8 mouse cellular contexts compared by ENCODE assay signal in genomic region chr9:22467371-22468169, GRCm38 (mm10). TPM values are rescaled to one million over a fixed set of nuclear protein-coding genes. Genes with fewer than 3 reads are reported as not detected.
A peak's percentile ranks its signal among the peaks of the same experiment; 100 is the strongest.
DNase-seq lines count a peak whose midpoint lies in the region; ATAC-seq and TF ChIP-seq lines count a peak whose summit lies in the region.

No protein-coding gene starts in this region.

- peak overlapping the region; percentile 66 for H3K4me2 ChIP-seq in intestine, embryonic 15.5 days (replicated peaks)
- H3K4me2 ChIP-seq in midbrain, postnatal 0 days (ENCODE audit: low read depth, low read length, poor library complexity, severe bottlenecking) = peak overlapping the region; percentile 51

- ATAC-seq in intestine, embryonic 15.5 days = peak; percentile 79
- ATAC-seq in midbrain, postnatal 0 days (ENCODE audit: low FRiP score) = peak; percentile 76

- no peaks in the 10 kb centered on the region for H3K9me3 ChIP-seq in intestine, embryonic 15.5 days
- no peaks in the 10 kb centered on the region for H3K9me3 ChIP-seq in midbrain, postnatal 0 days (ENCODE audit: low read length)

- H3K27ac ChIP-seq in intestine, embryonic 15.5 days = peak overlapping the region; percentile 88
- H3K27ac ChIP-seq in liver, adult 2 months (replicated peaks; ENCODE audit: insufficient read depth, low read depth, low read length) = peak overlapping the region; percentile 96
- peak overlapping the region; percentile 92 for H3K27ac ChIP-seq in midbrain, postnatal 0 days (ENCODE audit: low read depth, low read length)
- peak overlapping the region; percentile 92 for H3K27ac ChIP-seq in testis, adult 2 months (ENCODE audit: control insufficient read depth, insufficient read depth, low read depth, low read length)

- peaks cover 10% of the 10 kb centered on the region; the same call in 1 of the 2 replicates for H3K79me2 ChIP-seq in liver, adult 2 months (ENCODE audit: control insufficient read depth, insufficient read depth, low read length)

- TF ChIP-seq POLR2A in liver, adult 2 months (IDR thresholded peaks at IDR 0.05; ENCODE audit: extremely low read depth, insufficient read depth, low read length) = no peak
- no peak for TF ChIP-seq POLR2A in testis, adult 2 months (IDR thresholded peaks at IDR 0.05; ENCODE audit: control insufficient read depth, low read depth, low read length)

- WGBS in intestine, embryonic 15.5 days = under 1% methylated on average over 73 of the region's 73 CpGs
- WGBS in liver, adult 2 months = under 1% methylated on average over 71 of the region's 73 CpGs
- under 1% methylated on average over 69 of the region's 73 CpGs for WGBS in midbrain, postnatal 0 days

- peak; percentile 51 to 58 for DNase-seq in right cerebral cortex, postnatal 10 days (ENCODE audit: low spot score in 2 of 2)
- DNase-seq in right cerebral cortex, postnatal 36 days (ENCODE audit: low spot score in 2 of 2) = no peak
- DNase-seq in cerebellum, adult 18-20 months = peak; percentile 52 to 67
- DNase-seq in forelimb bud, embryonic 11.5 days (ENCODE audit: low read depth, low spot score) = peak; percentile 40
- DNase-seq in liver, adult 2 months (ENCODE audit: extremely low read depth, low read depth, low spot score) = peak; percentile 70
- DNase-seq in midbrain, postnatal 0 days (ENCODE audit: low spot score) = peak; percentile 47

- peak overlapping the region; percentile 88 for H3K9ac ChIP-seq in intestine, embryonic 15.5 days
- peak overlapping the region; percentile 98 for H3K9ac ChIP-seq in liver, adult 2 months (ENCODE audit: low read depth, low read length)
- H3K9ac ChIP-seq in midbrain, postnatal 0 days (replicated peaks; ENCODE audit: low read length, poor library complexity, severe bottlenecking) = peak overlapping the region; percentile 96

- peak overlapping the region; percentile 75 for H3K4me3 ChIP-seq in intestine, embryonic 15.5 days (replicated peaks)
- H3K4me3 ChIP-seq in liver, adult 2 months (ENCODE audit: insufficient read depth, low read depth, low read length) = peak overlapping the region; percentile 96
- peak overlapping the region; percentile 84 for H3K4me3 ChIP-seq in midbrain, postnatal 0 days (ENCODE audit: low read depth, low read length)
- H3K4me3 ChIP-seq in testis, adult 2 months (ENCODE audit: control insufficient read depth, low read depth, low read length) = peak overlapping the region; percentile 92

- no peak for TF ChIP-seq CTCF in liver, adult 2 months (IDR thresholded peaks at IDR 0.05; ENCODE audit: low read depth, low read length)
- TF ChIP-seq CTCF in midbrain, postnatal 0 days (IDR thresholded peaks at IDR 0.05) = no peak
- no peak for TF ChIP-seq CTCF in testis, adult 2 months (IDR thresholded peaks at IDR 0.05; ENCODE audit: control insufficient read depth, insufficient read depth, insufficient replicate concordance, low read depth, low read length)

- H3K36me3 ChIP-seq in intestine, embryonic 15.5 days = no peaks in the 10 kb centered on the region
- no peaks in the 10 kb centered on the region for H3K36me3 ChIP-seq in liver, adult 2 months (ENCODE audit: control insufficient read depth, insufficient read depth, low read length)
- H3K36me3 ChIP-seq in midbrain, postnatal 0 days (ENCODE audit: insufficient read depth, low read length) = no peaks in the 10 kb centered on the region
- H3K36me3 ChIP-seq in testis, adult 2 months (ENCODE audit: control insufficient read depth, insufficient read depth, low read length) = no peaks in the 10 kb centered on the region; the same call in 1 of the 2 replicates

- no peaks in the 10 kb centered on the region for H3K4me1 ChIP-seq in intestine, embryonic 15.5 days (replicated peaks)
- peaks cover under 1% of the 10 kb centered on the region for H3K4me1 ChIP-seq in liver, adult 2 months (ENCODE audit: control insufficient read depth, insufficient read depth, low read length)
- H3K4me1 ChIP-seq in midbrain, postnatal 0 days (ENCODE audit: insufficient read depth, low read length) = 0 out of 2 replicates have a peak, but pooled peaks cover 3% of the 10 kb centered on the region
- H3K4me1 ChIP-seq in testis, adult 2 months (ENCODE audit: control insufficient read depth, insufficient read depth, low read length) = peaks cover 2% of the 10 kb centered on the region

- H3K27me3 ChIP-seq in intestine, embryonic 15.5 days (replicated peaks) = no peaks in the 10 kb centered on the region
- no peaks in the 10 kb centered on the region for H3K27me3 ChIP-seq in liver, adult 2 months (ENCODE audit: control insufficient read depth, insufficient read depth, low read length)
- H3K27me3 ChIP-seq in midbrain, postnatal 0 days (ENCODE audit: insufficient read depth, low read length) = no peaks in the 10 kb centered on the region
- no peaks in the 10 kb centered on the region for H3K27me3 ChIP-seq in testis, adult 2 months (ENCODE audit: control insufficient read depth, insufficient read depth, low read length)

RNA-seq across cellular contexts. Expression of gene Rp9, which starts 2.0 kb away (rescaled TPM):
- polyA plus RNA-seq in intestine, embryonic 15.5 days (2015; fragmentation: Nextera tagmentation; extraction: Ambion mirVana) = 70.1 and 73.2 TPM in 2 replicates
- 47.1 and 53.7 TPM in 2 replicates for total RNA-seq in liver, adult 2 months (2014; rRNA removed)
- 58.1 and 66.7 TPM in 2 replicates for polyA plus RNA-seq in liver, adult 2 months (2012; rRNA removed)
- 59.4 and 60.4 TPM in 2 replicates for total RNA-seq in midbrain, postnatal 0 days (2014; rRNA removed)
- polyA plus RNA-seq in midbrain, postnatal 0 days (2015; fragmentation: Nextera tagmentation; extraction: Ambion mirVana) = 75.8 and 81.7 TPM in 2 replicates
- 96.7 and 131 TPM in 2 replicates for polyA plus RNA-seq in testis, adult 2 months (2012; rRNA removed)

RNA-seq across cellular contexts. Expression of gene Bbs9, which starts 7.9 kb away (rescaled TPM):
- 11.8 and 13.1 TPM in 2 replicates for polyA plus RNA-seq in intestine, embryonic 15.5 days (2015; fragmentation: Nextera tagmentation; extraction: Ambion mirVana)
- 7.2 and 8.0 TPM in 2 replicates for total RNA-seq in liver, adult 2 months (2014; rRNA removed)
- 2.7 and 3.3 TPM in 2 replicates for polyA plus RNA-seq in liver, adult 2 months (2012; rRNA removed)
- total RNA-seq in midbrain, postnatal 0 days (2014; rRNA removed) = 38.2 and 40.0 TPM in 2 replicates
- 19.7 and 22.6 TPM in 2 replicates for polyA plus RNA-seq in midbrain, postnatal 0 days (2015; fragmentation: Nextera tagmentation; extraction: Ambion mirVana)
- polyA plus RNA-seq in testis, adult 2 months (2012; rRNA removed) = 49.7 and 55.3 TPM in 2 replicates

RNA-seq across cellular contexts. Expression of gene Gm17545, which starts 13.5 kb away (rescaled TPM):
- not detected in 2 replicates for polyA plus RNA-seq in intestine, embryonic 15.5 days (2015; fragmentation: Nextera tagmentation; extraction: Ambion mirVana)
- not detected in 2 replicates for total RNA-seq in liver, adult 2 months (2014; rRNA removed)
- polyA plus RNA-seq in liver, adult 2 months (2012; rRNA removed) = not detected in 2 replicates
- total RNA-seq in midbrain, postnatal 0 days (2014; rRNA removed) = not detected in 2 replicates
- not detected in 2 replicates for polyA plus RNA-seq in midbrain, postnatal 0 days (2015; fragmentation: Nextera tagmentation; extraction: Ambion mirVana)
- polyA plus RNA-seq in testis, adult 2 months (2012; rRNA removed) = not detected in 2 replicates

RNA-seq across cellular contexts. Expression of gene 9530077C05Rik, which starts 56.3 kb away (rescaled TPM):
- 2.9 and 4.4 TPM in 2 replicates for polyA plus RNA-seq in intestine, embryonic 15.5 days (2015; fragmentation: Nextera tagmentation; extraction: Ambion mirVana)
- 0.13 and 0.18 TPM in 2 replicates for total RNA-seq in liver, adult 2 months (2014; rRNA removed)
- polyA plus RNA-seq in liver, adult 2 months (2012; rRNA removed) = 0.04 and 0.07 TPM in 2 replicates
- total RNA-seq in midbrain, postnatal 0 days (2014; rRNA removed) = 18.7 and 21.5 TPM in 2 replicates
- polyA plus RNA-seq in midbrain, postnatal 0 days (2015; fragmentation: Nextera tagmentation; extraction: Ambion mirVana) = 19.3 and 20.2 TPM in 2 replicates
- 43.0 and 44.2 TPM in 2 replicates for polyA plus RNA-seq in testis, adult 2 months (2012; rRNA removed)

Comparison
In these comparisons a context has a peak if more than half of its experiments do, and no peak if none do; other contexts are left out.
1. DNase-seq: peak in right cerebral cortex, postnatal 10 days (2 of 2), cerebellum, adult 18-20 months (2 of 2), forelimb bud, embryonic 11.5 days (single experiment), liver, adult 2 months (single experiment) and midbrain, postnatal 0 days (single experiment); none in right cerebral cortex, postnatal 36 days (0 of 2).
2. Peak in every context shown above with its lines, with median percentiles within 50 percentile points of each other: H3K27ac ChIP-seq, H3K4me3 ChIP-seq and H3K9ac ChIP-seq.